Mouse (Mus musculus): Measurements from ENCODE around the gene Cdk5. TPM values are rescaled to one million over a fixed set of nuclear protein-coding genes. Genes with fewer than 3 reads are reported as not detected.
A peak's percentile ranks its signal among the peaks of the same experiment; 100 is the strongest.

Gene Cdk5
- polyA plus RNA-seq, 1 experiment from 2014 or later, result 123 TPM

DNA sequence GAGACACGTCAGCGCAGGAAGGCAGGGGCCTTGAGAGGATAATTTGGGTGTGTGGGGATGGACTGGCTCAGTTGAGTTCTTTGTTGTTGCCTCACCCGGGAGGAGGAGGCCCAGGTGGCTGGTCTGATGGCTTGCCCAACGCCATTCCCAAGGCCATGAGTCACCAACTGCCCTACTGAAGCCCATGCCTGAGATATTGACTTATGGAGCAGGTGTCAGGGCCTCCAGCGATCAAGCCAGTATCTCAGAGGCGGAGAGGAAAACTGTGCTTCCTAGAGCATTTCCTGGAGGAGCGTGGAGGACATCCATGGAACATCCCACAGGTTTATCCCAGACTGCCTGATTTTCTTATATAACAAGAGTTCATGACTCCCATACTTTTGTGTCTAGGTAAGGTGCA is 30.6 kb downstream of the Cdk5 start:
- Histone ChIP-seq H3K4me3 (no peak overlapping the region), H3K9ac (no peak overlapping the region), H3K9me3 (no peaks in the 10 kb centered on the region), H3K4me2 (no peak overlapping the region), H3K4me1 (replicated peaks) (peaks cover 19% of the 10 kb centered on the region), H3K36me3 (no peaks in the 10 kb centered on the region), H3K27ac (replicated peaks) (no peak overlapping the region), H3K27me3 (peaks cover 12% of the 10 kb centered on the region)
- 80% methylated on average over 7 of the region's 7 CpGs for WGBS
- no peak for ATAC-seq (ENCODE audit: low FRiP score, low read depth)

DNA sequence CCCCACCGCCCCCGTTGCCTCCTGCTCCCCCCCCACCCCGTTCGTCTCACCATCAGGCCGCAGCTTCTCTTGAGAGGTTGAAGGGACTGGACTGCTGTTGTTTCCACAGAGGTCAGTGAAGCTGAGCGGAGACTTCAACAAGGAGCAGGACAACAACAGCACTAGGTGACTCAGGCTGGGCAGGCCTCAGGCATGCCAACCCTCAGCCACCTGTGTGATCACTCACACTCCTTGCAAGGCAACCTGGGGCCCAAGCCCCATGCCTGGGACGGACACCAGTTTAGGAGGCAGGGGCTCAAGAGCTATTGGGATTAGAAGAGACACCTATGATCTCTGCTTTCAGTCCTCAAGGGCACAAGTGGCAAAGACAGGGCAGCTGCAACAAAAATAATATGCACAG is 31.5 kb downstream of the Cdk5 start, which contains the start of gene Atg9b:
TSS of gene Atg9b (minus strand) at position 280 of the 400 bp plus-strand sequence.
- H3K27ac ChIP-seq (replicated peaks), result no peak within 1 kb of the TSS
- no peak within 1 kb of the TSS for H3K4me2 ChIP-seq
- H3K4me1 ChIP-seq (replicated peaks), result peaks cover 27% of the 10 kb centered on the region
- no peaks in the 10 kb centered on the region for H3K9me3 ChIP-seq
- H3K9ac ChIP-seq, result no peak within 1 kb of the TSS
- no peaks in the 10 kb centered on the region for H3K36me3 ChIP-seq
- 78% methylated on average over 4 of the region's 7 CpGs for WGBS
- H3K4me3 ChIP-seq, result no peak within 1 kb of the TSS
- no peak for ATAC-seq (ENCODE audit: low FRiP score, low read depth)
- H3K27me3 ChIP-seq, result peaks cover 13% of the 10 kb centered on the region

DNA sequence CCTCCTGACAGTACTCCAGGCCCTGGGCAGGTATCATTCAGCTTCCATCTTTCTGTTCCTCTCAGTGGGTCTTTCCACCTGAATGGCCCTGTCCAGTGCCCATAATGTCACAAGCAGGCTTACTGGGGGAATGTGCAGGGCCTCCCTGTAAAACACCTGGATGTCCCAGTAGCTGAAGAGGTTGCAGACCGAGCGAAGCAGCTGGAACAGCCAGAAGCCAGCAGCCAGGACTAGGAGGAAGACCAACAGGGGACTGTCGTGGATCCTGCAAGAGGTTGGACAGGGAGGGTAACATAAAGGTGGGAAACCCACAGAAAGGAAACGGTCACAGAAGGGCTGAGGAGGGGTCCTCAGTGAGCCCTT is 33.7 kb downstream of the Cdk5 start:
- no peak overlapping the region for H3K4me2 ChIP-seq
- 88% methylated on average over 4 of the region's 4 CpGs for WGBS
- ATAC-seq (ENCODE audit: low FRiP score, low read depth), result no peak
- peaks cover 23% of the 10 kb centered on the region for H3K4me1 ChIP-seq (replicated peaks)
- no peak overlapping the region for H3K4me3 ChIP-seq
- no peak overlapping the region for H3K27ac ChIP-seq (replicated peaks)
- H3K27me3 ChIP-seq, result peaks cover 25% of the 10 kb centered on the region
- H3K9ac ChIP-seq, result no peak overlapping the region
- no peaks in the 10 kb centered on the region for H3K36me3 ChIP-seq
- no peaks in the 10 kb centered on the region for H3K9me3 ChIP-seq

DNA sequence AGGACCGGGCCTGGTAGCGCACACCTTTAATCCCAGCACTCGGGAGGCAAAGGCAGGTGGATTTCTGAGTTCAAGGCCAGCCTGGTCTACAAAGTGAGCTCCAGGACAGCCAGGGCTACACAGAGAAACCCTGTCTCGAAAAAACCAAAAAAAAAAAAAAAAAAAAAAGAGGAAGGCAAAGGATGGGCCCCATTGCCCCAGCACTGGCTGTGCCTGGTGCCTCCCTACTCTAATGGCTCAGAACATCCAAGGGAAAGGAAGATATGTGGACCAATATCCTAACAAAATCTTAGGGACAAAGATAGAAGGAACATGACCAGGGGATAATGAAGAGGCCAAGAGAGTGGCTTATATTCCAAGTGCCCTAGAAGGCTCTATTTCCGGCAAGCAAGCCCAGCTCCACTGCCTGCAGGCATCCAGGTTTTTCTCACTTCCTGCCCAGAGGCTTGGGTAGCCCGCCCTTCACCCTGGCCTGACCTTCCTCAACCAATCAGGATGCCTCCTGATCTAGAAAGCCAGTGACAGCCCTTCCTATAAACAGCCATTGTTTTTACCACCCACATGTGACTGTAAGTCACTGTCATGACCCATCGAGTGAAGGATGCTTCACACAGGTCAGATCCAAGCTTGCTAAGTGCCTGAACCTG is 34.2 kb downstream of the Cdk5 start:
- WGBS, result 59% methylated on average over 7 of the region's 7 CpGs
- ATAC-seq (ENCODE audit: low FRiP score, low read depth), result no peak
- no peak overlapping the region for H3K4me3 ChIP-seq

DNA sequence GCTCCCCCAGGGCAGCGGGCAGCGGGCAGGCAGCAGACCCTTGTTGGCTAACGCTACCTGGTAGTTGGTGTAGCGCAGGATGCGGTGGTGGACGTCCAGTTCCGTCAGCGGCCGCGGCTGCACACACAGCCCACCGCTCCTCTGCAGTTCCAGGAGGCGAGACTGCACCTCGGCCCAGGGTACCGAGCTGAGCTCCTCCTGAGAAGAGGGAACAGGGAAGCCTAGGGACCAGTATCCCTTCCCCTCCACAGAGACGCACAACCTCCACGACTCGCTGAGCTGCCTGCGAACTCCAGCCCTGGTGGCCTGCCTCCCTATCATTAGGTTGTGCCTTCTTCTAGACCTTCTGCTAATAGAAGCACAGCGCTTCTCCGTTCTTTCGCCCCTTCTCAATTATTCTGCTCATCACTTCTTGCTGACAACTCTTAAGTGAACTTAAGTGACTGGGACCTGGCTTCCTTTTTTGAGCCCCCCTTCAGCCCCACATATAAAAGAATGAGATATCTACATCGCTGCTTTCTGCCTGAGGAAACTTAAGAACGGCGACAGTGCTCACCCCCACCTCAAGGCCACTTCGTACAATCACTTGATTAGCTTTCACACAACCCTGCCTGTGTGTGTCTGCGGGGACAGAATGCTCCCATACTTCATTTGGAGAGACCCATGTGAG is 34.9 kb downstream of the Cdk5 start:
- Histone ChIP-seq H3K36me3 (no peaks in the 10 kb centered on the region), H3K27me3 (peaks cover 25% of the 10 kb centered on the region), H3K27ac (replicated peaks) (peak overlapping the region; percentile 60), H3K4me1 (replicated peaks) (peaks cover 34% of the 10 kb centered on the region), H3K9ac (peak overlapping the region; percentile 50), H3K9me3 (no peaks in the 10 kb centered on the region), H3K4me2 (peak overlapping the region; percentile 99), H3K4me3 (peak overlapping the region; percentile 50)
- ATAC-seq (ENCODE audit: low FRiP score, low read depth), result no peak
- WGBS, result 23% methylated on average over 26 of the region's 26 CpGs

More for the DNA sequence above, 34.2 kb downstream of the Cdk5 start:
- H3K27ac ChIP-seq (replicated peaks), result no peak overlapping the region
- no peak overlapping the region for H3K4me2 ChIP-seq
- peaks cover 28% of the 10 kb centered on the region for H3K4me1 ChIP-seq (replicated peaks)
- H3K36me3 ChIP-seq, result no peaks in the 10 kb centered on the region
- no peaks in the 10 kb centered on the region for H3K9me3 ChIP-seq
- H3K27me3 ChIP-seq, result peaks cover 25% of the 10 kb centered on the region
- H3K9ac ChIP-seq, result no peak overlapping the region

DNA sequence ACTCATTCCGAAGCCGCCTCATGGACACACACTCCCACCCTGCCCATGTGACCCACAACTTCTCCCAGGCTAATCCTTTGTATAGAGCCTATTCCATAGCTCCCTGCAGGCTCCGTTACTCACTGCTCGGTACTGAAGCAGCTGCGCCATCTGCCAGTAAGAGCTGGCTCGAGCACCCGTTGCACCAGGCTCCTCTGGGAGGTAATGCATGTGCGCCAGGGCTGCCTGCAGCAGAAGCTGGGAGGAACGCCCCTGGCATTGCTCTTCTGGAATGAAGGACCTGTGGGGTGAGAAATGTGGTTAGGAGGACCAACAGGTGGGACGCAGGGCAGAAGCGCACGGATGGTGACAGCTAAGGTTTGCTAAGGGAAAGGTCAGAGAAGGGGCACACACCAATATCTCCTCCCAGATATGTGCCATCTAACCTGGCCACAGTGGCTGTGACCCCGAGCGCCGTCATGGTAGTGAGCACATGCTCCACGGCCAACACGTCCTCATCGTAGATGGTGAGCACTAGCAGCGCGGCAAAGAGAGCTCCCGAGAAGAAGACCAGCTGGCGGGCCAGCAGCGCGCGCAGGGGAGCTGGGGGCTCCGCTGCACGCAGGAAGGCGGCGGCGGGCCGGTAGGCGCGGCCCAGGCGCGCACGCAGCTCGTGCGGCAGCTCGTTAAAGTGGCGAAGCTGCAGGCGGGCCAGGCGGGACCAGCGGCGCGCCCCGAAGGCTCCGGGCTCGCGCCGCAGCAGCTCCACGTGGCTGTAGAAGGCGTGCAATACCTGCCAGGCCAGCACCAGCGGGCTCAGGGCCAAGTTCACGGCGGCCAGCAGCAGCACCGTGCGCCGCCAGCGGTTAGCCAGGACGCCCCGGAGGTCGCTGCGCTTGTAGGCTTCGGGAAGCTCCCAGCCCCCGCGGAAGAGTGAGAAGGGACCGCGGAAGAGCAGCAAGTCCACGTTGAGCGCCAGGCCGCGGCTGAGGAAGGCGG is 35.8 kb downstream of the Cdk5 start:
- no peaks in the 10 kb centered on the region for H3K9me3 ChIP-seq

DNA sequence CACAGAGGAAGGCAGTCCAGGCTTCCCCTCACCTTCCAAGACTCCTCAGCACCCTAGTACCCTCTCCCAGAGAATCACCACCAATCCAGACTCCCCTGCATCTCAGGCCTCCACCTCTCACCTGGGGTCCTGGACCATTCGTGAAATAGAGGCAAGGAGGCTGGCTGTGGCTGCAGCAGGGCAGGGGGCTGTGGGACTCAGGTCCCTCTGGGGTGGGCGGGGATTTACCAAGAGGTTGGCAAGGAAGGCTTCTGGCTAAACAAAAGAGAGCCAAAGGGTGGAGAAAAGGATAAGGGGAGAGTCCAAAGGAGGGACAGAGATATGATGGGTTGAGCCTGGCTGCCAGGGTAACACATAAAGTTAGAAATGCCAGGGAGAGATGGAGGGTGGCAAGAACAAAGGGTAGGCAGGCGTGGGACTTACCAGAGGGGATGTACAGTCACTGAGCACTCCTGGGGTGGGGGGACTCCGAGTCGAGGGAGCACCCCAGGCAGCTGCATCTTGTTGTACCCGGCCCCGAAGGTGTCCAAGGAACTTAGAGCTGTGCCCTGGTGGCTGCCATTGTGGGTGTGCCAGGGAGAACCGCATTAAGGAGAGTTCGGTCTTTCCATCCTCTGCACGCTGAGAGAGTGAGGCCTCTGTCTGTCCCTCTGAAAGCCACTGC is 37.3 kb downstream of the Cdk5 start:
- peaks cover 45% of the 10 kb centered on the region for H3K4me1 ChIP-seq (replicated peaks)
- H3K4me2 ChIP-seq, result no peak overlapping the region
- no peak for ATAC-seq (ENCODE audit: low FRiP score, low read depth)
- WGBS, result 81% methylated on average over 10 of the region's 10 CpGs
- no peaks in the 10 kb centered on the region for H3K9me3 ChIP-seq
- H3K9ac ChIP-seq, result no peak overlapping the region
- no peak overlapping the region for H3K27ac ChIP-seq (replicated peaks)
- H3K27me3 ChIP-seq, result peaks cover 25% of the 10 kb centered on the region
- no peaks in the 10 kb centered on the region for H3K36me3 ChIP-seq
- no peak overlapping the region for H3K4me3 ChIP-seq

More for the DNA sequence above, 35.8 kb downstream of the Cdk5 start:
- Histone ChIP-seq H3K4me2 (peak overlapping the region; percentile 99), H3K4me1 (replicated peaks) (peaks cover 42% of the 10 kb centered on the region), H3K36me3 (no peaks in the 10 kb centered on the region), H3K27me3 (peaks cover 25% of the 10 kb centered on the region), H3K9ac (peak overlapping the region; percentile 50), H3K4me3 (peak overlapping the region; percentile 50), H3K27ac (replicated peaks) (peak overlapping the region; percentile 60)
- ATAC-seq (ENCODE audit: low FRiP score, low read depth), result peak; percentile 44
- under 1% methylated on average over 73 of the region's 73 CpGs for WGBS

DNA sequence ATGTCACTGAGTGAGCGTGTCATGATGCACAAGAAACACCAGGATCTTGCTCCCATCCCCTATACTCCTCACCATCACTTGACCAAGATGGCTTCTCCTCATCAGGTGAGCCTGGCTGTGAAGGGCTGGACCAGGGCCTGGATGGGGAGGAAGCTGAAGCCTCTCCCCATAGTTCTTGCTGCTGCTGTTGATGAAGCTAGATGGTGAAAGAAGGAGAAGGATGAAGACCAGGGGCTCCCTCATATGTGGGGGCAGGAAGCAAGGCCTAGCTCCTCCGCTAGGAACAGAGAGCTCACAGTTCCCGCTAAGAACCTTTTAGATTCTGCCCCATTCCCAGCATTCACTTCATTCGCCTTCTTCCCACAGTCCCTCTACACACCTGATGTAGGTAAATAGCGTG is 38.0 kb downstream of the Cdk5 start:
- 92% methylated on average over 5 of the region's 5 CpGs for WGBS
- no peak overlapping the region for H3K9ac ChIP-seq
- no peak overlapping the region for H3K4me2 ChIP-seq
- no peaks in the 10 kb centered on the region for H3K36me3 ChIP-seq
- peaks cover 25% of the 10 kb centered on the region for H3K27me3 ChIP-seq
- no peak for ATAC-seq (ENCODE audit: low FRiP score, low read depth)
- H3K4me1 ChIP-seq (replicated peaks), result peaks cover 45% of the 10 kb centered on the region
- no peak overlapping the region for H3K4me3 ChIP-seq
- H3K27ac ChIP-seq (replicated peaks), result no peak overlapping the region
- no peaks in the 10 kb centered on the region for H3K9me3 ChIP-seq

DNA sequence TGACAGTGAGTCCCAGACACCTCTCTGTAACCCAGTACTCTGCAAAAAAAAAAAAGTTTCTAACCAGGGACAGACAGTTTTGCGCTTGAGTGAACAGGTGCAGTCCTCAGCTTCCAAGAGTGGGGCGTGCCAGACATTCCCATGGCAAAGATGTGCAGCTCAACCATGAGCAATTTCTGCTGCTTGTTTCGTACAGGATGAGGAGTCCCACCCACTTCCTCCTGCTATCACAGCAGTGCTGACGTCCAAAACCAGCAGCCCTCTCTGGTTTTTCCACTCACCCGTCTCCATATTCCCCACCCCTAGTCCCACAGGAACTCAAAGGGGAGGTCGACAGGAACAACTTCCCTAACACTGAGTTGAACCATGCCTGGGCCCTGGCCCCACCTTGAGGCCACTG is 38.9 kb downstream of the Cdk5 start:
- ATAC-seq (ENCODE audit: low FRiP score, low read depth), result no peak
- peak overlapping the region; percentile 69 for H3K4me2 ChIP-seq
- 73% methylated on average over 6 of the region's 6 CpGs for WGBS

DNA sequence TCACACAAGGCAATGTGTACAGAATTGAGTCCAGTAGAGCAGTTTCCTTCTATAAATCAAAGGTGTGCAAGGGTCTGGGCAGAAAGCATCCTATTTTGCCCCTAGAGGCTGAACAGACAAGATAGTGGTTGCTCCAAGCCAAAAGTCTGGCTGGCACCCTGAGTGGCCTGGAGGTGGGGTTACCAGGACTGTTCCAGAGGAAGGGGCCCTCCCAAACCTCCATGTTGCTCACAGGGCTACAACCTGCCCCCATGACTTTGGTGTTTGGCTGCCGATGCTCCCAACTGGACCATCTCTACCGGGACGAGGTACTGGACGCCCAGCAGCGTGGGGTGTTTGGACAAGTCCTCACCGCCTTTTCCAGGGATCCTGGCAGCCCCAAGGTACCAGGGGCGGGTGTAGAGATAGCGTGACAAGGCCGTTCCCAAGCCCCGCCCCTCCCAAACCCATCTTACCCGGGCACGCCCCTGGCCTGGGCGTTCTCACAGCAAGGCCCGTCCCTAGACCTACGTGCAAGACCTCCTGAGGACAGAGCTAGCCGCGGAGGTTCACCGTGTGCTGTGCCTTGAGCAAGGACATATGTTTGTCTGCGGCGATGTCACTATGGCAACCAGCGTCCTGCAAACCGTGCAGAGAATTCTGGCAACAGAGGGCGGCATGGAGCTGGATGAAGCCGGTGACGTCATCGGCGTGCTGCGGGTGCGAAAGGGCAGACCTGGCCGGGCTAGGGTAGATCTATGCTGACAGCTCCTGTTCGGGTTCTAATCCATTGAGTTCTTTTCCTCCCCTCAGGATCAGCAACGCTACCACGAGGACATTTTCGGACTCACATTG is 40.1 kb downstream of the Cdk5 start:
- H3K27me3 ChIP-seq, result peaks cover 14% of the 10 kb centered on the region
- ATAC-seq (ENCODE audit: low FRiP score, low read depth), result peak; percentile 88
- H3K9me3 ChIP-seq, result no peaks in the 10 kb centered on the region
- H3K27ac ChIP-seq (replicated peaks), result peak overlapping the region; percentile 80
- H3K4me2 ChIP-seq, result peak overlapping the region; percentile 69
- no peaks in the 10 kb centered on the region for H3K36me3 ChIP-seq
- peak overlapping the region; percentile 53 for H3K4me3 ChIP-seq
- WGBS, result under 1% methylated on average over 34 of the region's 34 CpGs
- H3K9ac ChIP-seq, result peak overlapping the region; percentile 61
- peaks cover 40% of the 10 kb centered on the region for H3K4me1 ChIP-seq (replicated peaks)

More for the DNA sequence above, 38.9 kb downstream of the Cdk5 start:
- H3K9ac ChIP-seq, result no peak overlapping the region
- no peak overlapping the region for H3K27ac ChIP-seq (replicated peaks)
- H3K27me3 ChIP-seq, result peaks cover 18% of the 10 kb centered on the region
- no peak overlapping the region for H3K4me3 ChIP-seq
- no peaks in the 10 kb centered on the region for H3K36me3 ChIP-seq
- no peaks in the 10 kb centered on the region for H3K9me3 ChIP-seq
- peaks cover 45% of the 10 kb centered on the region for H3K4me1 ChIP-seq (replicated peaks)

DNA sequence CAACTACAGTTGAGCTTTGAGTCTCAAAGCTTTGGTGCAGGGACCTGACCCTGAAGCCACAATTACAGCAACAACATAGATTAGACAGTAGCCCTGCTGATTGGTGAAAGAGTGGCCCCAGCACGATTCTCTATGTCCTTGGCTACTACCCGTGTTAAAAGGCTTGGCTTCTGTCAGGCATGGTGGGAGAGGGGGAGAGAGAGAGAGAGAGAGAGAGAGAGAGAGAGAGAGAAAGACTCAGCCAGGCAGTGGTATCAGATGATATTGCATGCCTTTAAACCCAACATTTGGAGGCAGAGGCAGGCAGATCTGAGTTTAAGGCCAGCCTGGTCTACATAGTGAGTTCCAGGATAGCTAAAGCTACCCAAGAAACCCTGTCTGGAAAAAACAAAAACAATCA is 41.3 kb downstream of the Cdk5 start:
- Histone ChIP-seq H3K4me3 (no peak overlapping the region), H3K27ac (replicated peaks) (no peak overlapping the region), H3K4me2 (no peak overlapping the region), H3K9me3 (no peaks in the 10 kb centered on the region), H3K27me3 (peaks cover 12% of the 10 kb centered on the region), H3K4me1 (replicated peaks) (peaks cover 28% of the 10 kb centered on the region), H3K9ac (no peak overlapping the region), H3K36me3 (no peaks in the 10 kb centered on the region)
- 67% methylated on average over 2 of the region's 2 CpGs for WGBS
- ATAC-seq (ENCODE audit: low FRiP score, low read depth), result no peak
